Mouse (Mus musculus): ENCODE results near the gene Gm20517. TPM values are rescaled to one million over a fixed set of nuclear protein-coding genes. Genes with fewer than 3 reads are reported as not detected.

The Gm20517 gene
- polyA plus RNA-seq, 1 experiment from 2014 or later, result 2.9 TPM

DNA sequence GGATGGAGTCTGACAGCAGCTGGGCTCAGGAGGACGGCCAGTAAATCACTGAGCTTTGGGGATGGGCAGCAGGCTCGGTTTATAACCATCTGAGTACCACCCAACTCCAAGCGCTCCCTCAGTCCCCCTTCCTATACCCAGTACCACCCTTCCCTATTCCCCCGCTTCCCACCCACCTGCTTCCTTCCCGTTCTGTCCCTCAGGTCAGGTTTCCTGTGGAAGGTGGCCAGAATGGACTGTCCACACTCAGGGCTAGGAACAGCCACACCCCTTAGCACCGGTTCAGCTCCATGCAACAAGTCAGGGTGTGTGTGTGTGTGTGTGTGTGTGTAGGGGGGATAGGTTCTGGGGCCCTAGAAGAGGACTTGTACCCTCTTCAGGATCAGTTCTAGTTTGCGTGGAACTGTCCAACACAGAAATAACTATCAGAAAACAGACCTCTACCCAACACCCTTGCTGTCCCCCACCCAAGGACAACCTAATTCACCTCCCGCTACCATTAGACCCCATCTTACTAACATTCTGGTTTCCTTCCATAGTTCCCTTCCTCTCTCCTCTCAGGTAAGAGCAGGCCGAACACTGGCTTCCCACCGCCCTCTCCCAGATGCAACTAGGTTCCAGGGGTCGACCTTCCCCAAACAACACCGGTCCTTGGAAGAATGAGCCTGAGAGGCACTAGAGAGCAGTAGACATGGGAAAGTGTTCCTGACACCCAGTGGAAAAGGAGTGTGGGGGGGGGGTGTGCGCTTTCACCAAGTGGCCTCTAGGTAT lies 82.5 kb downstream of the Gm20517 start:
- ATAC-seq, result no peak
- WGBS, result 39% methylated on average over 13 of the region's 13 CpGs
- Histone ChIP-seq H3K9me3 (ENCODE audit: control insufficient read depth, low read length) (no peaks in the 10 kb centered on the region), H3K4me3 (replicated peaks; ENCODE audit: low read length) (peak overlapping the region; percentile 77), H3K27me3 (replicated peaks; ENCODE audit: control insufficient read depth, insufficient read depth, low read length) (peaks cover 3% of the 10 kb centered on the region; the same call in 1 of the 2 replicates), H3K9ac (replicated peaks; ENCODE audit: low read depth, low read length) (peak overlapping the region; percentile 89), H3K4me2 (ENCODE audit: low read length) (peak overlapping the region; percentile 81), H3K4me1 (replicated peaks; ENCODE audit: control insufficient read depth, insufficient read depth, low read length) (peaks cover 14% of the 10 kb centered on the region), H3K36me3 (ENCODE audit: control insufficient read depth, insufficient read depth) (no peaks in the 10 kb centered on the region), H3K27ac (ENCODE audit: low read length) (peak overlapping the region; percentile 34; the same call in 1 of the 2 replicates)

GRCm38 (mm10) chr17:47694442-47694502 lies 82.9 kb downstream of the Gm20517 start, which contains the start of gene Gm21981:
Gene Gm21981, minus strand, starts transcription at chr17:47694455.
- peaks cover 14% of the 10 kb centered on the region for H3K4me1 ChIP-seq (replicated peaks; ENCODE audit: control insufficient read depth, insufficient read depth, low read length)
- H3K27ac ChIP-seq (ENCODE audit: low read length), result peak within 1 kb of the TSS; percentile 40; the same call in 1 of the 2 replicates
- H3K9me3 ChIP-seq (ENCODE audit: control insufficient read depth, low read length), result no peaks in the 10 kb centered on the region
- peak within 1 kb of the TSS; percentile 77 for H3K4me3 ChIP-seq (replicated peaks; ENCODE audit: low read length)
- H3K4me2 ChIP-seq (ENCODE audit: low read length), result peak within 1 kb of the TSS; percentile 81
- H3K36me3 ChIP-seq (ENCODE audit: control insufficient read depth, insufficient read depth), result no peaks in the 10 kb centered on the region
- peaks cover 3% of the 10 kb centered on the region; the same call in 1 of the 2 replicates for H3K27me3 ChIP-seq (replicated peaks; ENCODE audit: control insufficient read depth, insufficient read depth, low read length)
- no peak for ATAC-seq
- peak within 1 kb of the TSS; percentile 89 for H3K9ac ChIP-seq (replicated peaks; ENCODE audit: low read depth, low read length)
- WGBS, result 0% methylated on average over 3 of the region's 3 CpGs

GRCm38 (mm10) chr17:47694503-47695336 lies 83.3 kb downstream of the Gm20517 start, which contains the start of gene Prickle4:
Gene Prickle4, minus strand, starts transcription at chr17:47694736.
- peak within 1 kb of the TSS; percentile 81 for H3K4me2 ChIP-seq (ENCODE audit: low read length)
- no peaks in the 10 kb centered on the region for H3K36me3 ChIP-seq (ENCODE audit: control insufficient read depth, insufficient read depth)
- peak within 1 kb of the TSS; percentile 77 for H3K4me3 ChIP-seq (replicated peaks; ENCODE audit: low read length)
- H3K9me3 ChIP-seq (ENCODE audit: control insufficient read depth, low read length), result no peaks in the 10 kb centered on the region
- H3K4me1 ChIP-seq (replicated peaks; ENCODE audit: control insufficient read depth, insufficient read depth, low read length), result peaks cover 10% of the 10 kb centered on the region
- WGBS, result under 1% methylated on average over 76 of the region's 82 CpGs
- peak within 1 kb of the TSS; percentile 89 for H3K9ac ChIP-seq (replicated peaks; ENCODE audit: low read depth, low read length)
- peak within 1 kb of the TSS; percentile 40; the same call in 1 of the 2 replicates for H3K27ac ChIP-seq (ENCODE audit: low read length)
- ATAC-seq, result peak; percentile 96
- peaks cover 3% of the 10 kb centered on the region; the same call in 1 of the 2 replicates for H3K27me3 ChIP-seq (replicated peaks; ENCODE audit: control insufficient read depth, insufficient read depth, low read length)

GRCm38 (mm10) chr17:47695337-47695710 lies 83.9 kb downstream of the Gm20517 start:
- Histone ChIP-seq H3K4me1 (replicated peaks; ENCODE audit: control insufficient read depth, insufficient read depth, low read length) (peaks cover 8% of the 10 kb centered on the region), H3K9ac (replicated peaks; ENCODE audit: low read depth, low read length) (peak overlapping the region; percentile 89), H3K27me3 (replicated peaks; ENCODE audit: control insufficient read depth, insufficient read depth, low read length) (peaks cover 3% of the 10 kb centered on the region; the same call in 1 of the 2 replicates), H3K4me3 (replicated peaks; ENCODE audit: low read length) (peak overlapping the region; percentile 77), H3K9me3 (ENCODE audit: control insufficient read depth, low read length) (no peaks in the 10 kb centered on the region), H3K4me2 (ENCODE audit: low read length) (peak overlapping the region; percentile 81), H3K27ac (ENCODE audit: low read length) (peak overlapping the region; percentile 40; the same call in 1 of the 2 replicates), H3K36me3 (ENCODE audit: control insufficient read depth, insufficient read depth) (no peaks in the 10 kb centered on the region)
- WGBS, result 0% methylated on average over 10 of the region's 23 CpGs
- peak; percentile 23 for ATAC-seq

- H3K4me2 ChIP-seq (ENCODE audit: low read length), result no peak overlapping the region
- no peaks in the 10 kb centered on the region for H3K9me3 ChIP-seq (ENCODE audit: control insufficient read depth, low read length)
- no peak overlapping the region for H3K27ac ChIP-seq (ENCODE audit: low read length)
- no peak for ATAC-seq
- peaks cover 8% of the 10 kb centered on the region for H3K4me1 ChIP-seq (replicated peaks; ENCODE audit: control insufficient read depth, insufficient read depth, low read length)
- no peak overlapping the region for H3K9ac ChIP-seq (replicated peaks; ENCODE audit: low read depth, low read length)
- H3K36me3 ChIP-seq (ENCODE audit: control insufficient read depth, insufficient read depth), result no peaks in the 10 kb centered on the region
- no peak overlapping the region for H3K4me3 ChIP-seq (replicated peaks; ENCODE audit: low read length)
- WGBS, result 86% methylated on average over 10 of the region's 10 CpGs
- H3K27me3 ChIP-seq (replicated peaks; ENCODE audit: control insufficient read depth, insufficient read depth, low read length), result peaks cover 3% of the 10 kb centered on the region; the same call in 1 of the 2 replicates
These were observed 86.8 kb downstream of the Gm20517 start for GRCm38 (mm10) chr17:47698156-47698555.

DNA sequence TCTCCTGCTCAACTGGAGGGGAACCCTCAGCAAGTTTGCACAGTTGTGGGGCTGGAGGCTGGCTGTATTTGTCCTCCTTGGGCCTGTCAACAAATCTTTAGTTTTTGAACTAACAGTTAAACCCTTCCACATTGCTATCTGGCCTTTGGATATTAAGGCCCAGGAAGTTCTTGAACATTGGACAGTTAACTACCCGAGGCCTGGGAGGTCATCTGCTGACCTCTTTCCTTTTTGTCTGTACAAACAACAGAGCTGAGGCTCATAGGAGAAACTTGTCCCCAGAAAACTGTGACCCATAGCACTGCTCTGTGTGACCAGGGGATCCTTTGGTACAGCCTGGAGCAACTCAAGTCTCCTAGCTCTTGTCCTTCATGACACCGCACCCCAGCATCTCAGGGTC lies 87.7 kb downstream of the Gm20517 start:
- no peaks in the 10 kb centered on the region for H3K36me3 ChIP-seq (ENCODE audit: control insufficient read depth, insufficient read depth)
- H3K4me2 ChIP-seq (ENCODE audit: low read length), result no peak overlapping the region
- ATAC-seq, result no peak
- H3K27ac ChIP-seq (ENCODE audit: low read length), result no peak overlapping the region
- no peaks in the 10 kb centered on the region for H3K27me3 ChIP-seq (replicated peaks; ENCODE audit: control insufficient read depth, insufficient read depth, low read length)
- peaks cover 7% of the 10 kb centered on the region for H3K4me1 ChIP-seq (replicated peaks; ENCODE audit: control insufficient read depth, insufficient read depth, low read length)
- WGBS, result 86% methylated on average over 2 of the region's 2 CpGs
- no peak overlapping the region for H3K4me3 ChIP-seq (replicated peaks; ENCODE audit: low read length)
- no peaks in the 10 kb centered on the region for H3K9me3 ChIP-seq (ENCODE audit: control insufficient read depth, low read length)
- H3K9ac ChIP-seq (replicated peaks; ENCODE audit: low read depth, low read length), result no peak overlapping the region

- Histone ChIP-seq H3K36me3 (ENCODE audit: control insufficient read depth, insufficient read depth) (no peaks in the 10 kb centered on the region), H3K9ac (replicated peaks; ENCODE audit: low read depth, low read length) (no peak overlapping the region), H3K4me1 (replicated peaks; ENCODE audit: control insufficient read depth, insufficient read depth, low read length) (no peaks in the 10 kb centered on the region), H3K9me3 (ENCODE audit: control insufficient read depth, low read length) (no peaks in the 10 kb centered on the region), H3K27me3 (replicated peaks; ENCODE audit: control insufficient read depth, insufficient read depth, low read length) (no peaks in the 10 kb centered on the region), H3K27ac (ENCODE audit: low read length) (no peak overlapping the region), H3K4me2 (ENCODE audit: low read length) (no peak overlapping the region), H3K4me3 (replicated peaks; ENCODE audit: low read length) (no peak overlapping the region)
- 75% methylated on average over 9 of the region's 9 CpGs for WGBS
- ATAC-seq, result peak; percentile 18; the same call in 1 of the 2 replicates
These were observed 90.4 kb downstream of the Gm20517 start for GRCm38 (mm10) chr17:47701793-47702192.

GRCm38 (mm10) chr17:47702548-47703345 lies 91.4 kb downstream of the Gm20517 start:
- no peak overlapping the region for H3K27ac ChIP-seq (ENCODE audit: low read length)
- ATAC-seq, result no peak
- WGBS, result 60% methylated on average over 27 of the region's 28 CpGs
- no peak overlapping the region for H3K4me2 ChIP-seq (ENCODE audit: low read length)
- no peaks in the 10 kb centered on the region for H3K36me3 ChIP-seq (ENCODE audit: control insufficient read depth, insufficient read depth)
- H3K27me3 ChIP-seq (replicated peaks; ENCODE audit: control insufficient read depth, insufficient read depth, low read length), result no peaks in the 10 kb centered on the region
- H3K4me1 ChIP-seq (replicated peaks; ENCODE audit: control insufficient read depth, insufficient read depth, low read length), result no peaks in the 10 kb centered on the region
- H3K4me3 ChIP-seq (replicated peaks; ENCODE audit: low read length), result no peak overlapping the region
- no peak overlapping the region for H3K9ac ChIP-seq (replicated peaks; ENCODE audit: low read depth, low read length)
- H3K9me3 ChIP-seq (ENCODE audit: control insufficient read depth, low read length), result no peaks in the 10 kb centered on the region

GRCm38 (mm10) chr17:47703556-47703955 lies 92.2 kb downstream of the Gm20517 start:
- Histone ChIP-seq H3K27ac (ENCODE audit: low read length) (no peak overlapping the region), H3K4me2 (ENCODE audit: low read length) (no peak overlapping the region), H3K4me1 (replicated peaks; ENCODE audit: control insufficient read depth, insufficient read depth, low read length) (no peaks in the 10 kb centered on the region), H3K4me3 (replicated peaks; ENCODE audit: low read length) (no peak overlapping the region), H3K36me3 (ENCODE audit: control insufficient read depth, insufficient read depth) (no peaks in the 10 kb centered on the region), H3K27me3 (replicated peaks; ENCODE audit: control insufficient read depth, insufficient read depth, low read length) (no peaks in the 10 kb centered on the region), H3K9me3 (ENCODE audit: control insufficient read depth, low read length) (no peaks in the 10 kb centered on the region), H3K9ac (replicated peaks; ENCODE audit: low read depth, low read length) (no peak overlapping the region)
- WGBS, result 29% methylated on average over 19 of the region's 20 CpGs
- no peak for ATAC-seq
